Mouse (Mus musculus) MEL (cell line): ENCODE data around the gene Man2a1. TPM values are rescaled to one million over a fixed set of nuclear protein-coding genes. Genes with fewer than 3 reads are reported as not detected.

ENCODE experiments used
- DNase-seq: peaks from one replicate; pipeline ENCODE4 v3.0.0; 2011; ENCODE audit warnings: low read depth, low spot score
- H3K27ac ChIP-seq: 2 replicates; pipeline ENCODE4 v1.5.1; 2012; ENCODE audit warnings: low read depth, mild to moderate bottlenecking, control low read depth, low read length, moderate library complexity; ENCODE audit not compliant: control insufficient read depth
- H3K27me3 ChIP-seq, 2 experiments: fragments of 150-350 bp in 1 of 2; sonication (generic) in 1 of 2; 2 replicates each; pipeline ENCODE4 v1.6.1; 2012; ENCODE audit warnings: low read length in 2 of 2, mild to moderate bottlenecking in 2 of 2, improper control_type of control experiment in 1 of 2, moderate library complexity in 1 of 2; ENCODE audit not compliant: insufficient read depth in 2 of 2, control insufficient read depth in 1 of 2
- H3K36me3 ChIP-seq, 2 experiments: 2 replicates each; pipeline ENCODE4 v1.6.1; 2012 to 2014; ENCODE audit warnings: low read length in 2 of 2, improper control_type of control experiment in 1 of 2, inconsistent platforms in 1 of 2, mild to moderate bottlenecking in 1 of 2; ENCODE audit not compliant: insufficient read depth in 2 of 2, control insufficient read depth in 1 of 2
- H3K4me1 ChIP-seq, 2 experiments: fragments of 150-350 bp in 1 of 2; sonication (generic) in 1 of 2; 2 replicates each; pipeline ENCODE4 v1.6.1; 2012; ENCODE audit warnings: low read length in 2 of 2, improper control_type of control experiment in 1 of 2, mild to moderate bottlenecking in 1 of 2; ENCODE audit not compliant: insufficient read depth in 2 of 2, control insufficient read depth in 1 of 2
- H3K4me3 ChIP-seq, 2 experiments: fragments of 150-350 bp in 1 of 2; sonication (generic) in 1 of 2; 2 replicates each; pipeline ENCODE4 v1.5.1; 2012; ENCODE audit warnings: low read depth in 2 of 2, low read length in 2 of 2, mild to moderate bottlenecking in 2 of 2, moderate library complexity in 2 of 2, control low read depth in 1 of 2, improper control_type of control experiment in 1 of 2; ENCODE audit not compliant: control insufficient read depth in 1 of 2, insufficient read depth in 1 of 2
- H3K79me2 ChIP-seq: 2 replicates; pipeline ENCODE4 v1.6.1; 2012; ENCODE audit warnings: mild to moderate bottlenecking, low read length, moderate library complexity; ENCODE audit not compliant: control insufficient read depth, poor library complexity, insufficient read depth
- H3K9ac ChIP-seq: 2 replicates; pipeline ENCODE4 v1.6.1; 2012; ENCODE audit warnings: low read depth, mild to moderate bottlenecking, control low read depth, low read length, moderate library complexity; ENCODE audit not compliant: control insufficient read depth, poor library complexity, severe bottlenecking
- H3K9me3 ChIP-seq: fragments of 150-350 bp; sonication (generic); replicated peaks from 2 replicates; pipeline ENCODE4 v1.6.1; 2012; ENCODE audit warnings: mild to moderate bottlenecking, low read length, improper control_type of control experiment, moderate library complexity; ENCODE audit not compliant: insufficient read depth
- CHD2 ChIP-seq: IDR thresholded peaks from 2 replicates; pipeline ENCODE4 v1.6.1; 2011; ENCODE audit warnings: low read length, improper control_type of control experiment
- CTCF ChIP-seq, 3 experiments: IDR thresholded peaks in 2 of 3; conservative IDR thresholded peaks in 1 of 3; 2 replicates each; pipeline ENCODE4 v1.5.1; 2011 to 2012; ENCODE audit warnings: low read length in 3 of 3, low read depth in 2 of 3, mild to moderate bottlenecking in 2 of 3, improper control_type of control experiment in 1 of 3, inconsistent platforms in 1 of 3, mixed read lengths in 1 of 3, moderate library complexity in 1 of 3; ENCODE audit not compliant: control insufficient read depth in 1 of 3, insufficient read depth in 1 of 3, poor library complexity in 1 of 3, severe bottlenecking in 1 of 3
- E2F4 ChIP-seq: IDR thresholded peaks from 2 replicates; pipeline ENCODE4 v1.6.1; 2011; ENCODE audit warnings: low read depth, low read length, improper control_type of control experiment, borderline replicate concordance
- ELF1 ChIP-seq: IDR thresholded peaks from 2 replicates; pipeline ENCODE4 v1.6.1; 2014; ENCODE audit warnings: low read depth, mild to moderate bottlenecking, inconsistent platforms, low read length, improper control_type of control experiment, moderate library complexity
- EP300 ChIP-seq, 2 experiments: IDR thresholded peaks; 2 replicates each; pipeline ENCODE4 v1.6.1; 2011; ENCODE audit warnings: improper control_type of control experiment in 2 of 2, low read length in 2 of 2, low read depth in 1 of 2, mild to moderate bottlenecking in 1 of 2
- GABPA ChIP-seq: IDR thresholded peaks from 2 replicates; pipeline ENCODE4 v1.6.1; 2012; ENCODE audit warnings: low read depth, mild to moderate bottlenecking, inconsistent platforms, low read length, improper control_type of control experiment, moderate library complexity
- GATA1 ChIP-seq: IDR thresholded peaks from 2 replicates; pipeline ENCODE4 v1.6.1; 2011; ENCODE audit warnings: low read depth, low read length, improper control_type of control experiment
- HCFC1 ChIP-seq: IDR thresholded peaks from 2 replicates; pipeline ENCODE4 v1.6.1; 2012; ENCODE audit warnings: low read depth, mild to moderate bottlenecking, inconsistent platforms, low read length, improper control_type of control experiment, moderate library complexity
- MAFK ChIP-seq: IDR thresholded peaks from 2 replicates; pipeline ENCODE4 v1.6.1; 2011; ENCODE audit warnings: low read depth, mild to moderate bottlenecking, low read length, improper control_type of control experiment, borderline replicate concordance
- MAX ChIP-seq: IDR thresholded peaks from 2 replicates; pipeline ENCODE4 v1.6.1; 2011; ENCODE audit warnings: low read length, improper control_type of control experiment
- MAZ ChIP-seq: IDR thresholded peaks from 2 replicates; pipeline ENCODE4 v1.6.1; 2012; ENCODE audit warnings: low read depth, mild to moderate bottlenecking, inconsistent platforms, low read length, improper control_type of control experiment
- MYC ChIP-seq: IDR thresholded peaks from 2 replicates; pipeline ENCODE4 v1.6.1; 2011; ENCODE audit warnings: low read depth, mild to moderate bottlenecking, low read length, improper control_type of control experiment, moderate library complexity
- NRF1 ChIP-seq: IDR thresholded peaks from 2 replicates; pipeline ENCODE4 v1.6.1; 2014; ENCODE audit warnings: low read depth, mild to moderate bottlenecking, inconsistent platforms, low read length, improper control_type of control experiment, moderate library complexity; ENCODE audit not compliant: poor library complexity, insufficient read depth, severe bottlenecking
- POLR2A ChIP-seq, 2 experiments: IDR thresholded peaks; 2 replicates each; pipeline ENCODE4 v1.6.1; 2011 to 2012; ENCODE audit warnings: low read length in 2 of 2, mild to moderate bottlenecking in 2 of 2, control low read depth in 1 of 2, improper control_type of control experiment in 1 of 2, low read depth in 1 of 2, moderate library complexity in 1 of 2; ENCODE audit not compliant: control insufficient read depth in 1 of 2, insufficient read depth in 1 of 2, poor library complexity in 1 of 2
- POLR2AphosphoS5 ChIP-seq: IDR thresholded peaks from 2 replicates; pipeline ENCODE4 v1.6.1; 2012; ENCODE audit warnings: low read depth, borderline replicate concordance, mild to moderate bottlenecking, inconsistent platforms, low read length, moderate library complexity, mixed read lengths
- RAD21 ChIP-seq: IDR thresholded peaks from 2 replicates; pipeline ENCODE4 v1.6.1; 2011; ENCODE audit warnings: mild to moderate bottlenecking, low read depth, low read length, improper control_type of control experiment
- RCOR1 ChIP-seq: IDR thresholded peaks from 2 replicates; pipeline ENCODE4 v1.6.1; 2012; ENCODE audit warnings: low read depth, mild to moderate bottlenecking, inconsistent platforms, low read length, improper control_type of control experiment
- SIN3A ChIP-seq: IDR thresholded peaks from 2 replicates; pipeline ENCODE4 v1.6.1; 2012; ENCODE audit warnings: low read length, improper control_type of control experiment, inconsistent platforms
- SMC3 ChIP-seq: IDR thresholded peaks from 2 replicates; pipeline ENCODE4 v1.6.1; 2011; ENCODE audit warnings: low read depth, low read length, improper control_type of control experiment
- TCF12 ChIP-seq: IDR thresholded peaks from 2 replicates; pipeline ENCODE4 v1.6.1; 2014; ENCODE audit warnings: low read depth, mild to moderate bottlenecking, inconsistent platforms, low read length, improper control_type of control experiment, moderate library complexity
- USF1 ChIP-seq: IDR thresholded peaks from 2 replicates; pipeline ENCODE4 v1.6.1; 2014; ENCODE audit warnings: low read depth, mild to moderate bottlenecking, inconsistent platforms, low read length, improper control_type of control experiment, moderate library complexity
- ZKSCAN1 ChIP-seq: IDR thresholded peaks from 2 replicates; pipeline ENCODE4 v1.6.1; 2012; ENCODE audit warnings: low read depth, mild to moderate bottlenecking, inconsistent platforms, low read length, improper control_type of control experiment, moderate library complexity
- ZMIZ1 ChIP-seq: IDR thresholded peaks from 2 replicates; pipeline ENCODE4 v1.6.1; 2012; ENCODE audit warnings: low read depth, mild to moderate bottlenecking, inconsistent platforms, low read length, improper control_type of control experiment, moderate library complexity
- ZNF384 ChIP-seq: IDR thresholded peaks from 2 replicates; pipeline ENCODE4 v1.6.1; 2012; ENCODE audit warnings: low read depth, mild to moderate bottlenecking, inconsistent platforms, low read length, improper control_type of control experiment
- polyA plus RNA-seq, 2 experiments: library from polyadenylated mRNA; stranded (reverse) in 1 of 2; unstranded in 1 of 2; fragments of >175 nt in 1 of 2; fragments of >200 nt in 1 of 2; gene quantifications; 2 replicates each; pipeline versions ENCODE4 v1.2.1 to v1.2.4; 2012; ENCODE audit warnings: low replicate concordance in 2 of 2, low read depth in 1 of 2; ENCODE audit not compliant: insufficient read length in 2 of 2, insufficient read depth in 1 of 2, missing spikeins in 1 of 2
- total RNA-seq: library from RNA; depleted of rRNA; stranded (reverse); fragments of 300-350 nt; gene quantifications from 2 replicates; pipeline ENCODE4 v1.2.3, GENCODE M21; 2012

Gene Man2a1
- total and polyA plus RNA-seq, 3 experiments, result 8.7 to 27.5 (median 9.1) TPM

DNA sequence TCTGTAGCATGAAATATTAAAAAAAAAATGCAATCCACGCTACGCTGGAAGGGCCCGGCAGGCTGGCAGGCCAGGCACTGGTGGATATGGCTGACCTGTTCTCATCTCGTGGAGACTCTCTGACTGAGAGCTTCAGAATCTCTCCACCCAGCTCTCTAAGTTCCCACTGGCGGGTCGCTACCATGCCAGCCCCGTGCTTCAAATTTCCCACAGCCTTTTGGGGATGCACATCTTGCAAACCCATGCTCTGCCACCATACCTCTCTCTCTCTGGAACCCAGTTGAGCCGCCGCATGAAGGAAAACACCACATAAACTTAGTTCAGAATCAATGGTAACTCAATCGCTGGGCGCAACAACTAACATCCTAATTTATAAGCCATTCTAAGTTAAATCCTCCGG, 178.2 kb downstream of the Man2a1 start:
- H3K79me2 ChIP-seq, result no peaks in the 10 kb centered on the region
- H3K9ac ChIP-seq, result no peak overlapping the region
- 0 out of 4 replicates have a peak, but pooled peaks cover 0 to 1% of the 10 kb centered on the region in 2 experiments for H3K27me3 ChIP-seq
- no peaks in the 10 kb centered on the region for H3K4me1 ChIP-seq
- H3K4me3 ChIP-seq, result no peak overlapping the region
- no peaks in the 10 kb centered on the region for H3K9me3 ChIP-seq
- no peak for DNase-seq
- TF ChIP-seq RCOR1 (no peak), ZKSCAN1 (no peak), ZMIZ1 (no peak), GATA1 (no peak), ELF1 (no peak), MAFK (no peak), POLR2A (IDR thresholded peaks at IDR 0.05; ENCODE audit: control insufficient read depth in 1 of 2, insufficient read depth in 1 of 2, low read depth in 1 of 2, low read length in 2 of 2, poor library complexity in 1 of 2) (no peak), POLR2AphosphoS5 (no peak), ZNF384 (no peak), CTCF (IDR thresholded peaks at IDR 0.05 in 2 of 3, conservative IDR thresholded peaks at IDR 0.05 in 1 of 3; ENCODE audit: control insufficient read depth in 1 of 3, insufficient read depth in 1 of 3, low read depth in 2 of 3, low read length in 3 of 3, poor library complexity in 1 of 3, severe bottlenecking in 1 of 3) (no peak), GABPA (no peak), EP300 (IDR thresholded peaks at IDR 0.05; ENCODE audit: low read depth in 1 of 2, low read length in 2 of 2) (no peak), CHD2 (no peak), E2F4 (no peak), MAZ (no peak), USF1 (no peak), SIN3A (no peak)
- H3K36me3 ChIP-seq, result no peaks in the 10 kb centered on the region
- H3K27ac ChIP-seq, result no peak overlapping the region

GRCm38 (mm10) chr17:64780753-64781490, 180.4 kb downstream of the Man2a1 start:
- no peaks in the 10 kb centered on the region for H3K79me2 ChIP-seq
- TF ChIP-seq SMC3, result no peak
- no peak for TF ChIP-seq ELF1
- no peak for TF ChIP-seq MAFK
- TF ChIP-seq ZKSCAN1, result no peak
- no peak for TF ChIP-seq RCOR1
- no peak for TF ChIP-seq USF1
- no peak for TF ChIP-seq GATA1
- no peak for TF ChIP-seq NRF1
- TF ChIP-seq RAD21, result no peak
- TF ChIP-seq TCF12, result no peak
- no peak for TF ChIP-seq POLR2AphosphoS5
- no peak for TF ChIP-seq HCFC1
- TF ChIP-seq MAZ, result no peak
- no peak for TF ChIP-seq MYC
- no peak for TF ChIP-seq MAX
- no peak for TF ChIP-seq CHD2
- H3K36me3 ChIP-seq, result no peaks in the 10 kb centered on the region
- no peak overlapping the region for H3K4me3 ChIP-seq
- H3K27ac ChIP-seq, result no peak overlapping the region
- DNase-seq, result peak; percentile 4
- 0 out of 4 replicates have a peak, but pooled peaks cover 0 to 1% of the 10 kb centered on the region in 2 experiments for H3K27me3 ChIP-seq
- H3K9ac ChIP-seq, result no peak overlapping the region
- no peaks in the 10 kb centered on the region for H3K4me1 ChIP-seq
- H3K9me3 ChIP-seq, result no peaks in the 10 kb centered on the region
